Mouse (Mus musculus) heart, embryonic 11.5 days (tissue): Measurements from ENCODE around the gene Fdx1l. TPM values are rescaled to one million over a fixed set of nuclear protein-coding genes. Genes with fewer than 3 reads are reported as not detected.

Experiments used
- ATAC-seq: fragments of 200-750 bp; cut with Nextera tagmentation; replicated peaks from 2 replicates; pipeline ENCODE4 v1.8.0; 2017; ENCODE audit warnings: moderate library complexity; ENCODE audit not compliant: insufficient number of reproducible peaks, low FRiP score, low TSS enrichment
- H3K27ac ChIP-seq: fragments of 300-500 bp; sonication (generic); 2 replicates; pipeline ENCODE4 v1.5.1; 2014; ENCODE audit warnings: mild to moderate bottlenecking, low read depth, low read length
- H3K27me3 ChIP-seq: fragments of 300-500 bp; sonication (generic); 2 replicates; pipeline ENCODE4 v1.6.1; 2014; ENCODE audit warnings: mild to moderate bottlenecking, low read length, mixed read lengths; ENCODE audit not compliant: control insufficient read depth, insufficient read depth
- H3K36me3 ChIP-seq: fragments of 300-500 bp; sonication (generic); 2 replicates; pipeline ENCODE4 v1.6.1; 2014; ENCODE audit warnings: mild to moderate bottlenecking, low read length, moderate library complexity, mixed read lengths; ENCODE audit not compliant: control insufficient read depth, insufficient read depth
- H3K4me1 ChIP-seq: fragments of 300-500 bp; sonication (generic); 2 replicates; pipeline ENCODE4 v1.6.1; 2014; ENCODE audit warnings: low read length; ENCODE audit not compliant: control insufficient read depth, insufficient read depth
- H3K4me2 ChIP-seq: fragments of 300-500 bp; sonication (generic); 2 replicates; pipeline ENCODE4 v1.6.1; 2014; ENCODE audit warnings: mild to moderate bottlenecking, moderate library complexity
- H3K4me3 ChIP-seq: fragments of 300-500 bp; sonication (generic); 2 replicates; pipeline ENCODE4 v1.5.1; 2014; ENCODE audit warnings: low read depth, low read length
- H3K9ac ChIP-seq: fragments of 300-500 bp; sonication (generic); 2 replicates; pipeline ENCODE4 v1.6.1; 2014; ENCODE audit warnings: mild to moderate bottlenecking, low read depth, low read length, moderate library complexity
- H3K9me3 ChIP-seq: fragments of 300-500 bp; sonication (generic); replicated peaks from 2 replicates; pipeline ENCODE4 v1.6.1; 2016; ENCODE audit warnings: low read length; ENCODE audit not compliant: control insufficient read depth
- WGBS: fragments of 180-500 bp; shearing (Covaris S2); extraction: QIAGEN DNeasy Blood & Tissue Kit; methylation state at CpG from one replicate; pipeline ENCODE4 v1.1.7; 2014; ENCODE audit not compliant: insufficient replicate concordance; 5-methylcytosine and 5-hydroxymethylcytosine counted together
- polyA plus RNA-seq: library from polyadenylated mRNA; unstranded; fragments of >200 nt; fragmentation: Nextera tagmentation; extraction: Ambion mirVana; gene quantifications from 2 replicates; pipeline ENCODE4 v1.2.1, GENCODE M21; 2014

The Fdx1l gene
- polyA plus RNA-seq, 1 experiment from 2014 or later, result 58.2 TPM

- H3K27ac ChIP-seq, result peak overlapping the region; percentile 31
- peaks cover 61% of the 10 kb centered on the region for H3K27me3 ChIP-seq
- no peaks in the 10 kb centered on the region for H3K9me3 ChIP-seq
- H3K4me3 ChIP-seq, result no peak overlapping the region
- 67% methylated on average over 6 of the region's 6 CpGs for WGBS
- no peak overlapping the region for H3K9ac ChIP-seq
- no peak for ATAC-seq
- peak overlapping the region; percentile 94; the same call in 1 of the 2 replicates for H3K4me2 ChIP-seq
- H3K4me1 ChIP-seq, result peaks cover 34% of the 10 kb centered on the region
- no peaks in the 10 kb centered on the region for H3K36me3 ChIP-seq
Measured at GRCm38 (mm10) chr9:21028560-21029110, 44.8 kb downstream of the Fdx1l start.

DNA sequence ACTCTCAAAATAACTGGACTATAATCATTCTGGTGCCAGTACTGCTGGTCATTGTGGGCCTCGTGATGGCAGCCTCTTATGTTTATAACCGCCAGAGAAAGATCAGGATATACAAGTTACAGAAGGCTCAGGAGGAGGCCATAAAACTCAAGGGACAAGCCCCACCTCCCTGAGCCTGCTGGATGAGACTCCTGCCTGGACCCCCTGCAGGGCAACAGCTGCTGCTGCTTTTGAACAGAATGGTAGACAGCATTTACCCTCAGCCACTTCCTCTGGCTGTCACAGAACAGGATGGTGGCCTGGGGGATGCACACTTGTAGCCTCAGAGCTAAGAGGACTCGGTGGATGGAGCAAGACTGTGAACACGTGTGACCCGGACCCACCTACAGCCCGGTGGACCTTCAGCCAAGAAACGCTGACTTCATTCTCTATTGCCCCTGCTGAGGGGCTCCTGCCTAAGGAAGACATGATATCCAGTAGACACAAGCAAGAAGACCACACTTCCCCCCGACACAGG is 45.6 kb downstream of the Fdx1l start:
- ATAC-seq, result no peak
- Histone ChIP-seq H3K4me2 (no peak overlapping the region), H3K4me1 (peaks cover 29% of the 10 kb centered on the region), H3K9me3 (no peaks in the 10 kb centered on the region), H3K9ac (no peak overlapping the region), H3K36me3 (no peaks in the 10 kb centered on the region), H3K4me3 (no peak overlapping the region), H3K27ac (no peak overlapping the region), H3K27me3 (peaks cover 53% of the 10 kb centered on the region)
- WGBS, result 47% methylated on average over 8 of the region's 8 CpGs

GRCm38 (mm10) chr9:21026849-21027248 is 46.6 kb downstream of the Fdx1l start:
- Histone ChIP-seq H3K4me1 (peaks cover 23% of the 10 kb centered on the region), H3K4me2 (no peak overlapping the region), H3K9ac (peak overlapping the region; percentile 28; the same call in 1 of the 2 replicates), H3K27ac (no peak overlapping the region), H3K9me3 (no peaks in the 10 kb centered on the region), H3K36me3 (no peaks in the 10 kb centered on the region), H3K4me3 (no peak overlapping the region), H3K27me3 (peaks cover 43% of the 10 kb centered on the region)
- ATAC-seq, result no peak
- WGBS, result 67% methylated on average over 12 of the region's 12 CpGs

DNA sequence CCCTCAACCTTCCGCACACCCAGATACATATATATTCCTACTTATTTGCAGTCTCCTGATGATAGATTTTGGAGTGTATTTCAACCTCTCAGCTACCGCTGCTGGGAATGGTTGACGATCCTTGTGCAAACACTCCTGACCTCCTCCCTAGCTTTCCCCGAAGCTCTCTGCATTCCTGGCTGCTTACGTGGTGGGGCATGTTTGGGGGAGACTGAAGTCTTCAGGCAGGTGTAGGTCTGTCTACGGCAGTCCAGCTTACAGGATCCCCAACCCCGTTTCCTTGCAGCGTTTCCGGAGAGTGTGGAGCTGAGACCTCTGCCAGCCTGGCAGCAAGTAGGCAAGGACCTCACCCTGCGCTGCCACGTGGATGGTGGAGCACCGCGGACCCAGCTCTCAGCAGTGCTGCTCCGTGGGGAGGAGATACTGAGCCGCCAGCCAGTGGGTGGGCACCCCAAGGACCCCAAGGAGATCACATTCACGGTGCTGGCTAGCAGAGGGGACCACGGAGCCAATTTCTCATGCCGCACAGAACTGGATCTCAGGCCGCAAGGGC is 48.1 kb downstream of the Fdx1l start:
- Histone ChIP-seq H3K36me3 (no peaks in the 10 kb centered on the region), H3K27me3 (peaks cover 36% of the 10 kb centered on the region), H3K4me2 (no peak overlapping the region), H3K4me3 (no peak overlapping the region), H3K9ac (no peak overlapping the region), H3K27ac (no peak overlapping the region), H3K9me3 (no peaks in the 10 kb centered on the region), H3K4me1 (peaks cover 12% of the 10 kb centered on the region)
- 67% methylated on average over 19 of the region's 19 CpGs for WGBS
- ATAC-seq, result no peak

- H3K27me3 ChIP-seq, result peaks cover 28% of the 10 kb centered on the region
- no peak for ATAC-seq
Measured at GRCm38 (mm10) chr9:21022726-21023125, 50.7 kb downstream of the Fdx1l start.

DNA sequence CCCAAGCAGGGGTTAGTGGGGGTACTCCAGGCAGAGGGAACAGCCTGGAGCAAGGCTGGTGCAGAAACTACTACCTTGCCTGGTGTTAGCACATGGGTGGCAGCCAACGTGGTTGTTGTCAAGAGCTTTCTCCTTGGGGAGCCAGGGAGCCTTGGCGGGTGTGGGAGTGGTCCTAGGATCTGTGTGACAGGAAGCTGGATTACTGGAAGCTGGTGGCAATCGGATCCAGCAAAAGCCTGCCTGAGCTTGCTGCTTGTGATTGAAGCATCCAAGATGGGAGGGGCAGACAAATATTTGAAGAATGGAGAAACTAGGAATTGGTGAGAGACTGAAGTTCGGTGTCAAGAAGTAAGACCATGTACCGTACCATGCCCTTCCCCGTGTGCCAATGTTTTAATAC is 51.1 kb downstream of the Fdx1l start:
- Histone ChIP-seq H3K4me3 (no peak overlapping the region), H3K4me1 (no peaks in the 10 kb centered on the region; the same call in 1 of the 2 replicates), H3K4me2 (no peak overlapping the region), H3K36me3 (no peaks in the 10 kb centered on the region), H3K9me3 (no peaks in the 10 kb centered on the region), H3K27me3 (peaks cover 28% of the 10 kb centered on the region), H3K9ac (no peak overlapping the region), H3K27ac (no peak overlapping the region)
- 61% methylated on average over 6 of the region's 6 CpGs for WGBS
- ATAC-seq, result no peak

More at GRCm38 (mm10) chr9:21022726-21023125, 50.7 kb downstream of the Fdx1l start:
- Histone ChIP-seq H3K27ac (no peak overlapping the region), H3K9ac (no peak overlapping the region), H3K9me3 (no peaks in the 10 kb centered on the region), H3K36me3 (no peaks in the 10 kb centered on the region), H3K4me2 (no peak overlapping the region), H3K4me3 (no peak overlapping the region), H3K4me1 (no peaks in the 10 kb centered on the region; the same call in 1 of the 2 replicates)
- 89% methylated on average over 1 of the region's 1 CpGs for WGBS

GRCm38 (mm10) chr9:21021363-21021762 is 52.1 kb downstream of the Fdx1l start:
- no peak overlapping the region for H3K9ac ChIP-seq
- no peaks in the 10 kb centered on the region for H3K9me3 ChIP-seq
- 73% methylated on average over 3 of the region's 3 CpGs for WGBS
- no peak overlapping the region for H3K4me3 ChIP-seq
- H3K4me1 ChIP-seq, result peaks cover 3% of the 10 kb centered on the region; the same call in 1 of the 2 replicates
- peaks cover 29% of the 10 kb centered on the region for H3K27me3 ChIP-seq
- H3K4me2 ChIP-seq, result no peak overlapping the region
- H3K27ac ChIP-seq, result no peak overlapping the region
- ATAC-seq, result no peak
- H3K36me3 ChIP-seq, result no peaks in the 10 kb centered on the region

GRCm38 (mm10) chr9:21018600-21018999 is 54.8 kb downstream of the Fdx1l start:
- Histone ChIP-seq H3K27ac (no peak overlapping the region), H3K4me2 (no peak overlapping the region), H3K4me3 (no peak overlapping the region), H3K9ac (no peak overlapping the region), H3K27me3 (peaks cover 43% of the 10 kb centered on the region), H3K36me3 (no peaks in the 10 kb centered on the region), H3K9me3 (no peaks in the 10 kb centered on the region), H3K4me1 (peaks cover 11% of the 10 kb centered on the region)
- ATAC-seq, result no peak
- 64% methylated on average over 2 of the region's 2 CpGs for WGBS
